Mouse (Mus musculus): Measurements from ENCODE around the gene Slc22a14. TPM values are rescaled to one million over a fixed set of nuclear protein-coding genes. Genes with fewer than 3 reads are reported as not detected.

Slc22a14 gene
- polyA plus RNA-seq, 1 experiment: 0.17 TPM

Other genes with a start within 250 kb of the Slc22a14 start
- 2.2 and 4.5 TPM in 2 replicates for gene Acaa1b, start 208.5 kb downstream of the Slc22a14 start, polyA plus RNA-seq (2012; rRNA removed)
- not detected in 2 replicates for gene Gm47289, start 206.4 kb downstream of the Slc22a14 start, polyA plus RNA-seq (2012; rRNA removed)
- 0.06 and 0.16 TPM in 2 replicates for gene Slc22a13, start 156.5 kb downstream of the Slc22a14 start, polyA plus RNA-seq (2012; rRNA removed)
- 14.2 and 18.4 TPM in 2 replicates for gene Oxsr1, start 43.1 kb downstream of the Slc22a14 start, polyA plus RNA-seq (2012; rRNA removed)
- gene Acaa1a, start 25.9 kb downstream of the Slc22a14 start, polyA plus RNA-seq (2012; rRNA removed): 162 and 266 TPM in 2 replicates
- gene Myd88, start 24.1 kb downstream of the Slc22a14 start, polyA plus RNA-seq (2012; rRNA removed): 25.7 and 27.1 TPM in 2 replicates
- 4.4 and 13.0 TPM in 2 replicates for gene Xylb, start 8.2 kb downstream of the Slc22a14 start, polyA plus RNA-seq (2012; rRNA removed)
- 1.8 and 4.0 TPM in 2 replicates for gene Acvr2b, start 36.6 kb upstream of the Slc22a14 start, polyA plus RNA-seq (2012; rRNA removed)
- gene Exog, start 79.4 kb upstream of the Slc22a14 start, polyA plus RNA-seq (2012; rRNA removed): 3.2 and 4.0 TPM in 2 replicates
- gene Scn5a, start 213.5 kb upstream of the Slc22a14 start, polyA plus RNA-seq (2012; rRNA removed): 0.38 TPM in 2 replicates

All from large intestine, adult 2 months (tissue).